Mouse (Mus musculus) gastrocnemius, adult 18-20 months (tissue): Measurements from ENCODE around the gene Cep135. TPM values are rescaled to one million over a fixed set of nuclear protein-coding genes. Genes with fewer than 3 reads are reported as not detected.
A peak's percentile ranks its signal among the peaks of the same experiment; 100 is the strongest.

Experiments
- DNase-seq: peaks from one replicate; pipeline ENCODE4 v3.0.0; 2021; ENCODE audit warnings: low spot score
- total RNA-seq, 2 experiments: library from RNA; stranded (reverse); gene quantifications; 2 replicates each; pipeline ENCODE4 v1.2.3; 2021

Cep135 gene
- total RNA-seq, 2 experiments from 2014 or later, result 0.84 to 1.0 TPM

DNA sequence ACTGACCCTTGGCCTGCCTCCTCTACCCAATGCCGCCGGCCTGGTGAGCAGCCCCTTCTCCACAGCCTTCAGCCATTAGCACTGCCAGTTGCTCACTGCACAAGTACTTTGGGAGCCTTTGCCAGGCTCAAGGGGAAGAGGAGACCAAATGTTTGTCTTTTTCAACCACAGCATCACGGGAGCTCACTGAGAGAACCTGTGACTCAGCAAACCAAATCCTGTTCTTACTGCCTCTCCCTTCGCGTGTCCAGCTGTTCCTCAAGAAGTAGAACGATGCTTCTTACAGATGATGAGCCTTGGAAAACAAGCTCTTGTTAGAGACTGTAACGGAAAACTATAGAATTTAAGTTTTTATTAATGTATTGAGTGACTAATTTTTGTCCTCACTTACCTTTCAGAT, 55.7 kb downstream of the Cep135 start:
- DNase-seq, result no peak

DNA sequence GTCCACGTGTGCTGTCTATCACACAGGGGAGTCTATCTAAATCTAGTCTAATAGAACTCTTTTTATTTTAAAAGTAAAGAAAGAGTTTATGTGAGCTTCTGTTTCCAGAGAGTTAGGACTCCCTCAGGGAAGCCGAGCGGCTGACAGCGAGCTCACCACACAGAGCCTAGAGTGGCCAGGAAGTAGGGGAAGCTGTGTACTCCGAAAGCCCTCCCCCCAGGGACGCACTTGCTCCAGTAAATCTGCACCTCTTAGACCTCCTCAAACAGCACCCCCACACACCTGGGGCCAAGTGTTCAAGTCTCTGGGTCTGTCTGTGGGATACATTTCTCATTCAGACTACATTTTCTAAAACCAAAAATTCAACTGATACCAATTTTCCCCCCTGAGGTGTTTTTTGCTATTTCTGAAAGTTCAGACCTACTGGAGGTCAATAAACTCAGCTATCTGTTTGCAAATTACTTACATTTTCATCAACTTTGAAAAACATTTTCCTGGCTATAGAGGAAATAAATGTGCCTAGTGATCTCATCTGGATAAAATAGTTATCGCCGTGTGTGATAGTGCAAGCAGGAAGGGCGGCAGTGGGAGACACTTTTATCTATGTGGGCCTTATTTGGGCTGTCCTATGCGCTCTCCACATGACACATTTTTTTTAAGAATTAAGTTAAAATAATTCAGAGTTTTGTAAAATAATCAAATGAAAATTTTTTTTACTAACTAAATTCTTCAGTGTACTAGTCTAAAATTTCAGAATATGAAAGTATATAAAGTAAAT, 56.8 kb downstream of the Cep135 start:
- no peak for DNase-seq

DNA sequence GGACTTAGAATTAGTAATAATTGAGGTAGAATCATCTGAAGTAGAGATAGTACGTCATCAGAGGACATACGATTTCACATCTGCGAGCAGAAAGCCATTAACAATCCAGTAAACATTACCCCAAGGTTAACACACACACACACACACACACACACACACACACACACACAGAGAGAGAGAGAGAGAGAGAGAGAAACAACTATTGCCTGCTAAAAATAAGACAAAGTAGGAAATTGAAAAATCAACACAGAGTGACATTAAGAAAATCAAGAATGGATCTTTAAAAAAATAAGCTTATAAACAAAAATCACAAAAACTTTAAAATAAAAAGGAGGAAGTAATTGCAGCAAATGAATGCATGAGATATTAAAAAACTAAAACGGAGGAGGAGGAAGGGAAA, 61.4 kb downstream of the Cep135 start:
- no peak for DNase-seq

DNA sequence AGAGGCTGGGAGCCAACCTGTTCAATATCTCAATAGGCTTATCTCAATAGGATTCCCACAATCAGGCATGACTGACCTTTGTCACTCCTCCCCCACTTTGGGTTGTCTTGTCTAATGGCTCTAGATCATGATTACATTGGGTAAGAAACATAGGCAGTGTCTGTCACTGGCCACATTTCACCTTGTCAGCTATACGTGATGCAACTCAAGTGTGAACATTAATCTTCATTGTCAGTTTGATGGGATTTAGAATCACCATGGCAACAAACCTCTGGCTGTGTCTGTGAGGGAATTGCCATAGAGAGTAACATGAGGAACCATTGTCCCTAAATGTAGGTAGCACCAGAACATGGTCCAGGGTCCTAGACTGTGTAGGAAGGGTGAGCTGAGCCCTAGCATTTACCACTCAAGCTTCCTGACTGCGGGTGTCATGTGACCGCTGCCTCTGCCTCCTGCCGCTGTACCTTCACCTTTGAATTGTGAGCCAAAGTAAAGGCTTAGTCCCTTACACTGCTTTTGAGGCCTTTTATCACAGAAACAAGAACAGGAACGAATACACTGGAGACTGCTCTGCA, 62.7 kb downstream of the Cep135 start:
- no peak for DNase-seq

DNA sequence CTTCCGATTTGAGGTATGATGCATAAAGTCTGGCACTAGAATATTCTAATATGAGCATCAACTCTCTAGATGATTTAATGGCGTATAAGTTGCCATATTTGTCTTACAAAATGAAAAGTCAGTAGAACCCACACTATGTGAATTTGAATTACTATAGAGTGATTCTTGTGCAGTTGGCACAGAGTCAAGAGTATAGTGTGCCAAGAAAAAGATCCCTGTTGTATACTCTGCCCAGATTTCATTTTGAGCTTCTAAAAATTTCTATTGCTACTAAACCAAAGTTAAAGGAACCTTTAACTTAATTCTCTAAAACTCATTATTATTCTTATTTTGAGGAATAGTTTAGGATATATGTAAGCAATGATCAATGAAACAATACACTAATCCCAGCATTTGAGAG, 67.7 kb downstream of the Cep135 start, which contains the start of gene C530008M17Rik:
TSS of gene C530008M17Rik (plus strand) at position 301 of the 400 bp plus-strand sequence.
- no peak for DNase-seq

DNA sequence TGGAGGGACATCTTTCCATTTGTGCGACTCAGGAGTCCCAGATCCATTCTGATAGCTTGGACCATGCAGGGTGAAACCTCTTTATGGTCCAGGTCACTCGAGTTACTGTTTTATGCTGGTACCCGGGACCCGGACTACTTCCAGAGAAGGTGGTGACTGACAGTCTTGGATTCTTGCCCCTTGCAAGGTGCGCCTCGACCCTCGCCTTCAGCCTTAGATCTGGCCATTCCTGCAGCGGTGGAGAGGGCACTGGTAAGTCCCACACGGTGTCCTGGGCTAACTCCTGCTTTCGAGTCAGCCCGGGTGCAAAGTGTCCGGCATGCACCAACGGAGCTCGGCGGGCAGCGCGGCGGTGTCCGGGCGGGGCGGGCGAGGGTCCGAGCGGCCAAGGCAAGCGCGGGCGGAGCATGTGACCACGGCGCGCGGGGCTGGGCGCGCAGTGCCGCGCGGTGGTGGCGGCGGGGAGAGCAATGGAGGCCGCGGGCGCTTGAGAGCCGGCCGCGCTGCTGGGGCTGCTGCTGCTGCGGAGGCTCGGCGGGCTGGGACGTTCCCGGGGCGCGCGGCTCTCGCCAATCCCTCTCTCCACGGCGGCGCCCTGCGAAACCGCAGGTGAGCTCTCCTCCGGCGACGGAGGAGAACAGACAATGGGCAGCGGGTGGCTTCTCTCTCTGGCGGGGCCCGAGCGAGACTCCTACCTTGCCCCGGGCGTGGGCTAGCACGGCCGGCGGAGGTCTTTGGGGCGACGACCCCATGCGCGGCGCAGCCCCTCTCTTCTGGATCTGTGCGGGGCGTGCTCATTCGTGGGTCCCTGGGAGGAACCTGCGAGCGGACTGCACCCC, 69.0 kb downstream of the Cep135 start:
- DNase-seq, result peak; percentile 12

DNA sequence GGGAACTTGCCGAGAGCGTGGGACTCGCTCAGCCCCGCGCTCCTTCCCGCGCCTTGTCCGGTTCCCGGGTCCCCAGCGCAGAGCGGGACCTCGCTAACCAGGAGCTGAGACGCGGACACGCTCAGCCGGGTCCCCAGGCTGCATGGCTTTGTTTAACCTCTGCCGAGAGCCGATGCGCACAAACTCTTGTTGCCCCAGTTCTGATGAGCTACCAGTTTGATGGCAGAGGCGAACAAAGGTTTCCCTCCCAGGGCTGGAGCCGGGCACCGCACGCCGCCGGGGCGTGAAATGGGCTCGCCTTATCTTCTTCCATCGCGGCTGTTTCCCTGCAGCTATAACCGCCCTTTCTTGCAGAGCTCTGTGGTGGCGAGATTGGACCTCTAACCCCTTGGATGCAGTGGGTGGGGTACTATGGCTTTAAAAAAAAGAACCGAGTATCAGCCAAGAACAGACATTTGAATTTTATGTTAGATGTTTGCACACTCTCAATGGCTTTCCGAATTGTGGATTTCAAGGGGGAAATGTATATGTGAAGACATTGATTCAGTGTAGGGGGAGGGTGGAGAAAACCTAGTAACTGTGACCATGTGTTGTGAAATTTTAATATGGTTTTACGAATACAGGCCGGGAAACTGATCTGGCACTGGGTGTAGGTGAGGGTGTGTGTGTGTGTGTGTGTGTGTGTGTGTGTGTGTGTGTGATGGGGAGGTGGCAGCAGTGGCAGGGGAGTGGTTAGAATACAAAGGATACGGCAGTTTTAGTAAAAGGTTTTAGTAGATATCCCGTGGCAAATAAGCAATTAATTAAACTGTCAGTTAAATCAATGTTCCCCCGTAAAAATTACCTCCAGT, 69.8 kb downstream of the Cep135 start:
- DNase-seq, result no peak

DNA sequence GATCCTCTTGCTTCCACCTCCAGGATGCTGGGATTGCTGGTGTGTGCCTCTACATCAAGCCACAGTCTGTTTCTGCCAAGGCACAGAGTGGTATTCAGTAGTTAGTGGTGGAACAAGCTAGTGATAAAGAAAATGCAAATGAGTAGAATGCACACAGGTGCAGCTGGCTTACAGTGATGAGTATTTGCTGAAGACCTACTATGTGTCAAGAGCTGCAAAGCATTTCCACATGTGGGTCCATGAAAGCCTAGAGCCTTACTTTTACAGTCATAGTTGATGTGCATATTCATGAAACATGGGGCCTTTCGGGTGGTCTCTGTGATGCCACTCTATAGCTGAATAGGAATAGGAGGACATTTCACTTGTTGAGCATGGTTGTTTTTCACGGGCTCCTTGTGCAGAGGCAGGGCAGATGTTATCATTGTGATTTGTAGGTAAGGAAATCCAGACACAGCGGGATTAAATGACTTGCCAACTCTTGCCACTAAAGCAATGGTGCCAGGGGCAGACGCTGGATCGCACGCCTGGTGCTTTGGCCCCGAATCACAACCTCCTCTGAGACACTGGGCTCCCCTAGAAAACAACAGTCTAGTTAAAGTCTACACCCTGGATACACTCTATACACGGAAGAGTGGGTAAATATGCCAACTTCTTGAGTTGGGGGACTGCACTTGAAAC, 71.6 kb downstream of the Cep135 start:
- no peak for DNase-seq

DNA sequence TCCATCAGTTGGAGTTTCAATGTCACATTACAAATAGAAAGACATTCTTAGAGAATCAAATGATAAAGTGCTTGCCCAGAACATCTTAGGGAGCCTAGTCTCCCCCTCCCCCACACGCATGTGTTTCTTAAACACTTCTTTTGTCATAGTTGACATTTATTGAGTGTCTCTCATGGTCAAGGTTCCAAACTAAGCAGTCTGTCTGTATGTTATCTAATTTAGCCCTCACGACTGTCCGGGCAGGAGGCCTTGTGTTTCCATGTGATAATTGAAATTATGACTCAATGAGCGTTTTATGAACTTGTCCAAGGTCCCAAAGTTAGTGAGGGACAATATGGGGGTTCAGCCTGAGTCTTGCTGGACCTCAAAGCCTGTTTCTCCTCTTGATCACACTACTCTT, 72.8 kb downstream of the Cep135 start:
- DNase-seq, result no peak

DNA sequence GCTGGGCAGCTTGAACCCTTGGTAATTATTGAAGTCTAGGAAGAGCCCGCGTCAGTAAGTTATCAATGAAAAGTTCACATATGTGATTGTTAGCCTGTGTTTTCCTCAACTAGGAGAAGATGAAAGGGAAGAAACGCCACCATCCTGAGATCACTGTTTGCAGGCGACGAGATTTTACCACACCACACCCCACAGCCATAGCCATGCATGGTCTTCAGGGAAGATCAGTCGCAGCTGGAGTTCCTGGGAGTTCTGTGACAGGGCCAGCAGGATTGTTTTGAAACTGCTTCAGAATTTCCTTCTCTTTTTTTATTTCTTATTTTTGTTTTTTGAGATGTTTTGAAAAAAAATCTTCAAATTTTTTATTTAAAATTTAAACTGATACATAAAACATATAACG, 76.4 kb downstream of the Cep135 start:
- DNase-seq, result no peak

DNA sequence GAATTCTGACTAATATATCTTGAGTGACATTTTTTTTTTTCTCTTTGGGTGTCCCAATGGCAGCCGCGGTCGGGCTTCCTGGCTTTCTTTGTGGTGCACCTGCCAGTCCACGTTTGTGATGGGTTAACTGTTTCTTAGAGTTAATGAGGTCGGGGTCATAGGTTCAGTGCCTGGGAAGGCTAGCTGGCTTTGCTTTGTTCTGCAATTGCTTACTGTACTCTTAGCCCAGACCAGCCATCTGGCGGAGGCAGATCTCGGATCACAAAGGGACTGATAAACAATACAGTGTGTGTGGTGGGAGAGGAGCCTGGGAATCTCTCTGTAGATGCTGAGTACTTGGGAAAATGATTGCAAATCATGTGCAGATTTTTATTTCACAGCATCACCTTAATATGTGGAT, 76.9 kb downstream of the Cep135 start:
- no peak for DNase-seq

DNA sequence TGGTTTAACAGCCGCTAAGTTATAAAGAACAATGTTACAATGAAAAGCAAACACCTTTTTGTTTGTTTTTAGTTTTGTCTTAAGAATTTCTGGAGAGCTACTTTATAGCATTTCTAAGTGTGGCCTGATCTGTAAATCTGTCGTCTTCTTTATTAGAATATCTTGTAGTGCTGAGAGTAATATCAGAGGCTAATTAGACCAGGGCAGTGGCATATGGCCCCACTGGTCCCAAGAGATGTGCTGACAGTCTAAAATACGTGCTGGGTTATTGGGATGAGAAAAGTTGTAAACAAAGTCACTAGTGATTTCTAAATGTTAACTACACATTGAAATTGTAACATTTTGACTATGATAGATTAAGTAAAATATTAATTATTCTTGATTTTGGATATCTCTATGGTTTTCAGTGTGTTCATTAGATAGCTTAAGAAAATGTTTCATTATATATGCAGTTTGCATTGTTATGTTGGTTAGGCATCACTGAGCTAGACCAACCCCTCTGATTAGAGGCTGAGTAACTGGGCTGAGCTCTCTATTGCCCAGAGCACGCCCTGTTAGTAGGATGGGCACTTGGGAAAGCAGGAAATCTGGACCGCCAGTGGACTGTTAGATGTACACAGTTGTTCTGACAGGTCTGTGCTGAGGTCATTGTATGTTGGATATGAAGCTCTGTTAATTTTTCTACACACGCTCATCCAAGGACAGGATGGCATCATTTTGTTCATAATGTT, 77.7 kb downstream of the Cep135 start:
- DNase-seq, result no peak

DNA sequence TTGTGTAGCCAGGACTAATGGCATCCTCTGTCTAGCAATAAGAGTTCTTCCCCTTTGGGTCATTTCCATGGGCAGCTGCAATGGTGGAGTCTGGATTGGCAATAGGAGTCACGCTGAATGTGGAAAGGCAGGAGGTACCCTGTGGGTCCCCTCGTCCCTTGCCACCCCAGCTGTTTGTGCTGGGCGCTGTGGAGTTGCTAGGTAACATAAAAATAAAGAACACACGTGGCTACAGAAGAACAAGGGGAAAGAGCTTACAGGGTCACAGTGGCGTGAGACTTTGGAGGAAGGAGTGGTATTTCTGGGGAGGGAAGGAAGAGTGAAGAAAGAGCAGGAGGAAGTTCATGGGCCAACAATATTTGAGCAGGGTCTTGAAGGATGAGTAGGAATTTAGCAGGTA, 79.6 kb downstream of the Cep135 start:
- no peak for DNase-seq

DNA sequence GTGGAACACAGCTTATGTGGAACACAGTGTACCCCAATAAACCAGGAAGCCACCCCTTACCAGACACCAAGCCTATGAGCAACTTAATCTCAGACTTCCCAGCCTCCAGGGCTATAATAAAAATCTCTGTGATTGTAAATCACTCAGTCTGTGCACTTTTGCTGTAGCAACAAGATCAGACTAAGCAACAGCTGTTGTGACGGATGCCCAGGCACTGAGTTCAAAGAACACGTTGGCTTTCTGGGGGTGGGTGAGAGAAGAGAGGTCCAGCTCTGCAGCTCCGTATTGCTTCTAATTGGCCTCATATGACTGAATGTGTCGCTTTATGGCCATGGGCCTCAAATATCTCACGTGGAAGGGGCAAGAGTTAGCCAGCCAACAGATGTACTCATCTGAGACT, 80.0 kb downstream of the Cep135 start:
- DNase-seq, result no peak

DNA sequence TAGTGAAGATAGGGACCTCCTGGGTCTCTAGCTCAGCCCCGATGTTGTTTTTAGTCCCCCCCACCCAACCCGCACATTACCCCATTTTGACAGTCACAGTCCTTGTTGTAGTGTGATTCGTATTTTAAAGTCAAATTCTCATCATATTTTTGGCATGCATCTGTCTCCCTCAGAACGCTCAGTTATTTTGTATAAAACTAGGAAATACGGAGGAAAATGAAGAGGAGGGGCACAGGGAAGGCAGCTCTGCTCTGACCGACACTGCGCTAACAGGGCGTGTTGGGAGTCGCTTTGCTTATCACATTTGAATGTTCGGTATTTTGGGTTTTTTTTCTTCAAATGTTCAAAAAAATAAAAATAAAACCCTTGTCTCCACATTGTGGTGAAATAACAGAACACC, 81.7 kb downstream of the Cep135 start:
- DNase-seq, result no peak

DNA sequence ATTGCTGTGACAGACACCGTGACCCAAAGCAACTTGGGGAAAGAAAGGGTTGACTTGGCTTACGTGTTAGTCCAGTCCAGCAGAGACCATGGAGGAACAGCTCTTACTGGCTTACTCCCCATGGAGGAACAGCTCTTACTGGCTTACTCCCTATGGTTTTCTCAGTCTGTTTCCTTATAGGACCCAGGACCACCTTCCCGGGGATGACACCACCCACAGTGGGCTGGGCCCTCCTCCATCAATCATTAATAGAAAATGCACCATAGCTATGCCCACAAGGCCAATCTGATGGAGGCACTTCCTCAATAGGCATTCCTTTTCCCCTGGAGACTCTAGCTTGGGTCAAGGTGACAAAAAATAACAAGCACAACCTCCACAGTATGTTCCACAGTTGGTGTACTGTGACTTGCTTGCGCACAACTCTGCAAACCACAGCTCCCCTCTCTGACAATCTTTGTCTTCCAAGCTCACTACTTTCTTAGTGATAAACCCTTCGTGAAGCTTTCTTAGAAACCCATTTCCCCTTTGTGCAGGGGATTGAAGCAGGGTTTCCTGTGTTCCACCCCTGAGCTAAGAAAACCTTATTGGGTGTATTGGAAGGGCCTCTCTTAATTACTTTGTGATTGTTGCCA, 85.6 kb downstream of the Cep135 start:
- no peak for DNase-seq

DNA sequence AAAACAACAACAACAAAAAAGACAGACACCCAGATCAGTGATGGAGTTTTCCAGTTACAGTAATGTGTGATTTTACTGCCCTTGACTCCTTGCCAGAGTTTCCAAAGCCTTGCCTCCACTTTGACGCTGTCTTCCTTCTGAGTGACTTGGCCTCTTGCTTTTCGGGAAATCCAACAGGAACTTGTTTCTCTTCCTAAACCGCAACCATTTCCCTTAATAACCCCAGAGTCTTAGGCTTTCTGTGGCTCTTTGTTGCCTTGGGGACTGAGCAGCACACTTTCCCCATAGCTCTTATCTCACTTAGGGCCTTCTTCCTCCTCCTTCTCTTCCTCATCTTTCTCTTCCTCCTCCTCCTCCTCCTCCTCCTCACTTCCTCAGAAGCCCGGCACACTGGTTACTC, 86.9 kb downstream of the Cep135 start:
- DNase-seq, result no peak

DNA sequence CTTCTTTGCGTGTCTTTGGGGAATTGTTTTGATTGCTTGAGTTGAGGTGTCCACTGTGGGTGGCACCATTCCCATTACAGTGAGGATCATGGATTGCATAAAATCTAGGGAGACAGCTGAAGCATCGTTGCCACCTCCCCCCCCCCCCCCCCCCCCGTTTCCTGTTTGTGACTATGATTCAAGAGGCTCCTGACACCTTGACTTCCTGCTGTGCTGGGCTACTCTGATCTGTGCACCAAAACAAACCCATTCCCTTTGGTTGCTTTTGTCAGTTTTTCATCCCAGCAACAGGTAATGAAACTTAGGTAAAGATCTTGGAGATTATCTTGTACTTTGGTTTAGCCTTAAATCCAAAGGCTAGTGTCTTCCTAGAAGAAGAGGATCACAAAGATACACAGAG, 92.5 kb downstream of the Cep135 start:
- DNase-seq, result no peak

DNA sequence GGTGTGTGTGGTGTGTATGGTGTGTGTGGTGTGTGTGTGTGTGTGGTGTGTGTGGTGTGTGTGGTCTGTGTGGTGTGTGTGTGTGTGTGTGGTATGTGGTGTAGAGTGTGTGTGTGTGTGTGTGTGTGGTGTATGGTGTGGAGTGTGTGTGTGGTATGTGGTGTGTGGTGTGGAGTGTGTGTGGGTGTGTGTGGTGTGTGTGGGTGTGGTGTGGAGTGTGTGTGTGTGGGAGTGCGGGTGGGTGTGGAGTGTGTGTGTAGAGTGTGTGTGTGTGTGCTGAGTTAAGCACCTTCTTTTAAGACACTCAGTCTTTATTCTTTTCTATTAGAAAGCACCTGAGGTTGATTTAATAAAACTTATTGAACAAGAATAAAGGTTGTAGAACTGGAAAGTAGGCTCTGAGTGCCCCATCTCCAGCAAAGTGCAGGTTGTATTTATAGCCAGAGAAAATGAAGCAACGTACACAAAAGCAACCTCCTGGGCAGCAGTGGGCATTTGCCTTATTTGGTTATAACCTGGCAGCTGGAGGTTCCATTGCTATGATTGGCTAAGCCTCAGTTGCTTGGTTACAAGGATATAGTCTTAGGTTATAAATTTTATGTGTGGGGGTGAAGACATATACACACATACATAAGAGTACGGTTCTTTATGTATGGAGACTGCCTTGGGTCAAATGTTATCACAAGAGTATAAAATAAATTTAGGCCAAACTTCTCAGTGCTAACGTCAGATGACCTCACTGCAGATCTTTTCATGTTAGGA, 93.6 kb downstream of the Cep135 start:
- no peak for DNase-seq
